Comparison of ENCODE assay signal across 22 mouse cellular contexts in the genomic region with DNA sequence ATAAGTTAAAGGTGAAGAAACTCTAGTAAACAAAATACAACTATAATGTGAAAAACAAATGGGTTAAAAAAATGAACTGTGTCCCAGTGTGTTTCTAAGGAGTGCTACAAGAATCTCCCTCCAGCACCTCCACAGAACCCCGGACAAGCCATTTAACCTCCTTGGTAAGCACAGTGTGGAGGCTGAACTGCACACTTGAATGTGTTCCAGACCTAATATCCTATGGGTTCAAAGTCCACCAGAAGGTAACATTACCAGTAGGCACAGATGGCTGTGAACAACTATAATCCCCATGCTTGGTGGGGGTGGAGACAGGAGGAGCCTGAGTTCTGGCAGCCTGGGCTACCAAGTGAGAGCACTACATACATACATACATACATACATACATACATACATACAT. TPM values are rescaled to one million over a fixed set of nuclear protein-coding genes. Genes with fewer than 3 reads are reported as not detected.
DNase-seq lines count a peak whose midpoint lies in the region; ATAC-seq and TF ChIP-seq lines count a peak whose summit lies in the region.
"Had no signal": no experiment of that assay in that cellular context is flagged by ENCODE, and none has a peak within 500 bp of the region (broad histone marks: within the 10 kb centered on the region; RNA-seq: fewer than 3 reads in every experiment).

No protein-coding gene starts in this region.

- H3K9me3 ChIP-seq in forebrain, embryonic 10.5 days = no peaks in the 10 kb centered on the region
- H3K9me3 ChIP-seq in forebrain, embryonic 15.5 days = no peaks in the 10 kb centered on the region
- no peaks in the 10 kb centered on the region for H3K9me3 ChIP-seq in neural tube, embryonic 14.5 days (ENCODE audit: control insufficient read depth, low read length)
- H3K9me3 ChIP-seq in neural tube, embryonic 15.5 days (replicated peaks) = no peaks in the 10 kb centered on the region
- H3K9me3 ChIP-seq: hindbrain, embryonic 12.5 days; lung, embryonic 15.5 days had no signal

- 0 out of 2 replicates have a peak overlapping the region, but pooled peaks have one; percentile 6 for H3K27ac ChIP-seq in forebrain, embryonic 10.5 days
- no peak overlapping the region for H3K27ac ChIP-seq in forebrain, embryonic 15.5 days (replicated peaks)
- H3K27ac ChIP-seq in layer of hippocampus, adult 2 months = 0 out of 2 replicates have a peak overlapping the region, but pooled peaks have one; percentile 36
- 0 out of 2 replicates have a peak overlapping the region, but pooled peaks have one; percentile 28 for H3K27ac ChIP-seq in neural tube, embryonic 14.5 days (ENCODE audit: low read depth, low read length)
- H3K27ac ChIP-seq in neural tube, embryonic 15.5 days (replicated peaks) = no peak overlapping the region
- H3K27ac ChIP-seq: left cerebral cortex, adult 2 months had no signal

- no peak for DNase-seq in forebrain, embryonic 10.5 days (ENCODE audit: extremely low spot score, low spot score)
- no peak for DNase-seq in layer of hippocampus, adult 2 months (ENCODE audit: low spot score in 2 of 2)
- DNase-seq in layer of hippocampus, postnatal 36 days = no peak
- DNase-seq in adrenal gland, adult 8-10 months = no peak
- no peak for DNase-seq in urinary bladder, adult 18-20 months (ENCODE audit: low spot score in 2 of 2)
- DNase-seq: adrenal gland, adult 2 months; cerebellum, adult 11 months; cerebellum, postnatal 36 days; forebrain, postnatal 0 days; gastrocnemius, adult 2 months; heart, adult 11 months; kidney, adult 2 months; right cerebral cortex, postnatal 14 days; thymus, postnatal 4 days had no signal

- no peak for ATAC-seq in forebrain, embryonic 15.5 days (replicated peaks)
- no peak for ATAC-seq in neural tube, embryonic 14.5 days (ENCODE audit: low read depth)
- no peak for ATAC-seq in neural tube, embryonic 15.5 days (ENCODE audit: low FRiP score)
- ATAC-seq: forebrain, postnatal 0 days had no signal

- peaks cover 57% of the 10 kb centered on the region for H3K4me1 ChIP-seq in forebrain, embryonic 10.5 days
- peaks cover 47% of the 10 kb centered on the region for H3K4me1 ChIP-seq in forebrain, embryonic 15.5 days
- H3K4me1 ChIP-seq in neural tube, embryonic 14.5 days (ENCODE audit: control insufficient read depth, insufficient read depth, low read length) = 0 out of 2 replicates have a peak, but pooled peaks cover 10% of the 10 kb centered on the region
- H3K4me1 ChIP-seq in neural tube, embryonic 15.5 days = peaks cover 26% of the 10 kb centered on the region

- no peak overlapping the region for H3K9ac ChIP-seq in forebrain, embryonic 15.5 days (replicated peaks)
- no peak overlapping the region for H3K9ac ChIP-seq in neural tube, embryonic 14.5 days (replicated peaks; ENCODE audit: low read depth, low read length)
- H3K9ac ChIP-seq in neural tube, embryonic 15.5 days (replicated peaks) = no peak overlapping the region
- H3K9ac ChIP-seq: forebrain, postnatal 0 days; hindbrain, embryonic 12.5 days; lung, embryonic 15.5 days had no signal

- 85% methylated on average over 1 of the region's 1 CpGs for WGBS in forebrain, embryonic 10.5 days
- WGBS in forebrain, embryonic 15.5 days = 70% methylated on average over 1 of the region's 1 CpGs
- 76% methylated on average over 1 of the region's 1 CpGs for WGBS in neural tube, embryonic 14.5 days
- 65% methylated on average over 1 of the region's 1 CpGs for WGBS in neural tube, embryonic 15.5 days

- no peak overlapping the region for H3K4me2 ChIP-seq in forebrain, embryonic 15.5 days (replicated peaks)
- H3K4me2 ChIP-seq in neural tube, embryonic 14.5 days (ENCODE audit: low read depth, low read length) = no peak overlapping the region
- H3K4me2 ChIP-seq in neural tube, embryonic 15.5 days = no peak overlapping the region
- H3K4me2 ChIP-seq: hindbrain, embryonic 12.5 days; lung, embryonic 15.5 days had no signal

- no peaks in the 10 kb centered on the region for H3K27me3 ChIP-seq in forebrain, embryonic 10.5 days (ENCODE audit: poor library complexity, severe bottlenecking)
- H3K27me3 ChIP-seq in forebrain, embryonic 15.5 days = no peaks in the 10 kb centered on the region
- H3K27me3 ChIP-seq in neural tube, embryonic 14.5 days (ENCODE audit: control insufficient read depth, insufficient read depth, low read length) = no peaks in the 10 kb centered on the region
- H3K27me3 ChIP-seq in neural tube, embryonic 15.5 days (replicated peaks) = no peaks in the 10 kb centered on the region
- H3K27me3 ChIP-seq: CH12.LX; hindbrain, embryonic 12.5 days; lung, embryonic 15.5 days had no signal

- peaks cover 22% of the 10 kb centered on the region for H3K36me3 ChIP-seq in forebrain, embryonic 10.5 days (replicated peaks)
- peaks cover 6% of the 10 kb centered on the region; the same call in 1 of the 2 replicates for H3K36me3 ChIP-seq in forebrain, embryonic 15.5 days
- H3K36me3 ChIP-seq in neural tube, embryonic 14.5 days (ENCODE audit: control insufficient read depth, insufficient read depth, low read length) = no peaks in the 10 kb centered on the region
- H3K36me3 ChIP-seq in neural tube, embryonic 15.5 days = no peaks in the 10 kb centered on the region

- no peak for TF ChIP-seq CTCF in layer of hippocampus, adult 2 months (conservative IDR thresholded peaks at IDR 0.05)

- H3K4me3 ChIP-seq in forebrain, embryonic 10.5 days = no peak overlapping the region
- H3K4me3 ChIP-seq in forebrain, embryonic 15.5 days = no peak overlapping the region
- no peak overlapping the region for H3K4me3 ChIP-seq in layer of hippocampus, adult 2 months
- no peak overlapping the region for H3K4me3 ChIP-seq in neural tube, embryonic 14.5 days (ENCODE audit: low read depth, low read length)
- H3K4me3 ChIP-seq in neural tube, embryonic 15.5 days (replicated peaks) = no peak overlapping the region
- H3K4me3 ChIP-seq: gastrocnemius, adult 2 months; hindbrain, embryonic 12.5 days; left cerebral cortex, adult 2 months; lung, embryonic 15.5 days had no signal

RNA-seq across cellular contexts. Expression of a gene that starts 9.6 kb away (rescaled TPM):
- polyA plus RNA-seq in forebrain, embryonic 10.5 days (2016; fragmentation: Nextera tagmentation; extraction: Ambion mirVana) = 6.6 and 6.7 TPM in 2 replicates
- 6.3 and 7.0 TPM in 2 replicates for polyA plus RNA-seq in forebrain, embryonic 15.5 days (2015; fragmentation: Nextera tagmentation; extraction: Ambion mirVana)
- total RNA-seq in layer of hippocampus, adult 2 months (2021) = 1 to 10 TPM; 4.3 to 4.5 TPM
- total RNA-seq in layer of hippocampus, postnatal 36 days (2021) = 1 to 10 TPM; 4.2 to 4.4 TPM
- polyA plus RNA-seq in neural tube, embryonic 14.5 days (2014; fragmentation: Nextera tagmentation; extraction: Ambion mirVana) = 4.9 and 5.4 TPM in 2 replicates
- polyA plus RNA-seq in neural tube, embryonic 15.5 days (2015; fragmentation: Nextera tagmentation; extraction: Ambion mirVana) = 4.4 and 5.3 TPM in 2 replicates
- 1 to 10 TPM; 4.2 to 5.5 (median 5.0) TPM for total RNA-seq in adrenal gland, adult 8-10 months (2022)

RNA-seq across cellular contexts. Expression of a gene that starts 10.6 kb away (rescaled TPM):
- polyA plus RNA-seq in forebrain, embryonic 10.5 days (2016; fragmentation: Nextera tagmentation; extraction: Ambion mirVana) = 25.0 and 26.3 TPM in 2 replicates
- 46.4 and 48.2 TPM in 2 replicates for polyA plus RNA-seq in forebrain, embryonic 15.5 days (2015; fragmentation: Nextera tagmentation; extraction: Ambion mirVana)
- 10 to 100 TPM; 54.5 to 57.6 TPM for total RNA-seq in layer of hippocampus, adult 2 months (2021)
- 10 to 100 TPM; 58.1 to 60.0 TPM for total RNA-seq in layer of hippocampus, postnatal 36 days (2021)
- 39.8 and 43.6 TPM in 2 replicates for polyA plus RNA-seq in neural tube, embryonic 14.5 days (2014; fragmentation: Nextera tagmentation; extraction: Ambion mirVana)
- polyA plus RNA-seq in neural tube, embryonic 15.5 days (2015; fragmentation: Nextera tagmentation; extraction: Ambion mirVana) = 51.4 and 58.8 TPM in 2 replicates
- total RNA-seq in adrenal gland, adult 8-10 months (2022) = 10 to 100 TPM; 17.9 to 79.8 (median 27.3) TPM

RNA-seq across cellular contexts. Expression of a gene that starts 44.9 kb away (rescaled TPM):
- polyA plus RNA-seq in forebrain, embryonic 10.5 days (2016; fragmentation: Nextera tagmentation; extraction: Ambion mirVana) = 23.8 and 26.4 TPM in 2 replicates
- 39.9 and 40.3 TPM in 2 replicates for polyA plus RNA-seq in forebrain, embryonic 15.5 days (2015; fragmentation: Nextera tagmentation; extraction: Ambion mirVana)
- 10 to 100 TPM; 33.8 to 35.5 TPM for total RNA-seq in layer of hippocampus, adult 2 months (2021)
- total RNA-seq in layer of hippocampus, postnatal 36 days (2021) = 10 to 100 TPM; 37.1 to 37.7 TPM
- 58.1 and 65.9 TPM in 2 replicates for polyA plus RNA-seq in neural tube, embryonic 14.5 days (2014; fragmentation: Nextera tagmentation; extraction: Ambion mirVana)
- 47.3 and 52.1 TPM in 2 replicates for polyA plus RNA-seq in neural tube, embryonic 15.5 days (2015; fragmentation: Nextera tagmentation; extraction: Ambion mirVana)
- total RNA-seq in adrenal gland, adult 8-10 months (2022) = 10 to 100 TPM; 42.2 to 52.5 (median 51.1) TPM

RNA-seq across cellular contexts. Expression of a gene that starts 52.6 kb away (rescaled TPM):
- polyA plus RNA-seq in forebrain, embryonic 10.5 days (2016; fragmentation: Nextera tagmentation; extraction: Ambion mirVana) = not detected in 2 replicates
- 0.51 and 0.63 TPM in 2 replicates for polyA plus RNA-seq in forebrain, embryonic 15.5 days (2015; fragmentation: Nextera tagmentation; extraction: Ambion mirVana)
- total RNA-seq in layer of hippocampus, adult 2 months (2021) = under 1 TPM in 1 of 2 experiments, not detected in 1; 0.69 TPM
- total RNA-seq in layer of hippocampus, postnatal 36 days (2021) = 10 to 100 TPM in 1 of 2 experiments, under 1 TPM in 1; 0.65 to 13.4 TPM
- polyA plus RNA-seq in neural tube, embryonic 14.5 days (2014; fragmentation: Nextera tagmentation; extraction: Ambion mirVana) = 0.35 and 0.40 TPM in 2 replicates
- 0.95 and 1.1 TPM in 2 replicates for polyA plus RNA-seq in neural tube, embryonic 15.5 days (2015; fragmentation: Nextera tagmentation; extraction: Ambion mirVana)
- total RNA-seq in adrenal gland, adult 8-10 months (2022) = 1 to 10 TPM in 2 of 4 experiments, under 1 TPM in 2; 0.32 to 3.7 (median 1.3) TPM
- total RNA-seq: CH12.LX had no signal
- polyA plus RNA-seq: limb, embryonic 11.5 days had no signal

RNA-seq across cellular contexts. Expression of a gene that starts 58.9 kb away (rescaled TPM):
- 36.3 and 37.5 TPM in 2 replicates for polyA plus RNA-seq in forebrain, embryonic 10.5 days (2016; fragmentation: Nextera tagmentation; extraction: Ambion mirVana)
- 79.5 and 80.9 TPM in 2 replicates for polyA plus RNA-seq in forebrain, embryonic 15.5 days (2015; fragmentation: Nextera tagmentation; extraction: Ambion mirVana)
- 100 to 1,000 TPM; 160 to 170 TPM for total RNA-seq in layer of hippocampus, adult 2 months (2021)
- 100 to 1,000 TPM; 160 to 170 TPM for total RNA-seq in layer of hippocampus, postnatal 36 days (2021)
- 157 and 198 TPM in 2 replicates for polyA plus RNA-seq in neural tube, embryonic 14.5 days (2014; fragmentation: Nextera tagmentation; extraction: Ambion mirVana)
- polyA plus RNA-seq in neural tube, embryonic 15.5 days (2015; fragmentation: Nextera tagmentation; extraction: Ambion mirVana) = 163 and 195 TPM in 2 replicates
- 100 to 1,000 TPM; 120 to 179 (median 148) TPM for total RNA-seq in adrenal gland, adult 8-10 months (2022)

Comparison
In these comparisons a context has a peak if more than half of its experiments do, and no peak if none do; other contexts are left out.
1. H3K27ac ChIP-seq: peak in forebrain, embryonic 10.5 days (single experiment), layer of hippocampus, adult 2 months (single experiment) and neural tube, embryonic 14.5 days (single experiment); none in forebrain, embryonic 15.5 days (single experiment) and neural tube, embryonic 15.5 days (single experiment).